Mouse (Mus musculus) stomach, embryonic 16.5 days (tissue): ENCODE data around the gene Alpk1. TPM values are rescaled to one million over a fixed set of nuclear protein-coding genes. Genes with fewer than 3 reads are reported as not detected.

Experiments used
- ATAC-seq: fragments of 200-750 bp; cut with Nextera tagmentation; 2 replicates; pipeline ENCODE4 v1.8.0; 2017; ENCODE audit warnings: moderate number of reproducible peaks, moderate TSS enrichment; ENCODE audit not compliant: insufficient read depth, low FRiP score
- H3K27ac ChIP-seq: fragments of 300-500 bp; sonication (generic); 2 replicates; pipeline ENCODE4 v1.5.1; 2014; ENCODE audit warnings: low read length
- H3K27me3 ChIP-seq: fragments of 300-500 bp; sonication (generic); 2 replicates; pipeline ENCODE4 v1.6.1; 2014; ENCODE audit warnings: low read length, control low read depth, mixed read lengths; ENCODE audit not compliant: control insufficient read depth, insufficient read depth
- H3K36me3 ChIP-seq: fragments of 300-500 bp; sonication (generic); 2 replicates; pipeline ENCODE4 v1.6.1; 2014; ENCODE audit warnings: low read length; ENCODE audit not compliant: control insufficient read depth, insufficient read depth
- H3K4me1 ChIP-seq: fragments of 300-500 bp; sonication (generic); 2 replicates; pipeline ENCODE4 v1.6.1; 2014; ENCODE audit warnings: low read length, control low read depth, mixed read lengths; ENCODE audit not compliant: control insufficient read depth, insufficient read depth
- H3K4me2 ChIP-seq: fragments of 300-500 bp; sonication (generic); 2 replicates; pipeline ENCODE4 v1.6.1; 2014; ENCODE audit warnings: low read depth, low read length, mixed read lengths
- H3K4me3 ChIP-seq: fragments of 300-500 bp; sonication (generic); replicated peaks from 2 replicates; pipeline ENCODE4 v1.5.1; 2014; ENCODE audit warnings: mild to moderate bottlenecking, low read length
- H3K9ac ChIP-seq: fragments of 300-500 bp; sonication (generic); 2 replicates; pipeline ENCODE4 v1.6.1; 2014; ENCODE audit warnings: low read length
- H3K9me3 ChIP-seq: fragments of 300-500 bp; sonication (generic); replicated peaks from 2 replicates; pipeline ENCODE4 v1.6.1; 2016; ENCODE audit warnings: low read length, control low read depth; ENCODE audit not compliant: control insufficient read depth
- WGBS: fragments of 180-500 bp; shearing (Covaris S2); extraction: QIAGEN DNeasy Blood & Tissue Kit; methylation state at CpG from one replicate; pipeline ENCODE4 v1.1.7; 2014; 5-methylcytosine and 5-hydroxymethylcytosine counted together
- polyA plus RNA-seq: library from polyadenylated mRNA; unstranded; fragments of >200 nt; fragmentation: Nextera tagmentation; extraction: Ambion mirVana; gene quantifications from 2 replicates; pipeline ENCODE4 v1.2.1, GENCODE M21; 2015

Alpk1 gene
- polyA plus RNA-seq, 1 experiment from 2014 or later: 4.3 TPM

DNA sequence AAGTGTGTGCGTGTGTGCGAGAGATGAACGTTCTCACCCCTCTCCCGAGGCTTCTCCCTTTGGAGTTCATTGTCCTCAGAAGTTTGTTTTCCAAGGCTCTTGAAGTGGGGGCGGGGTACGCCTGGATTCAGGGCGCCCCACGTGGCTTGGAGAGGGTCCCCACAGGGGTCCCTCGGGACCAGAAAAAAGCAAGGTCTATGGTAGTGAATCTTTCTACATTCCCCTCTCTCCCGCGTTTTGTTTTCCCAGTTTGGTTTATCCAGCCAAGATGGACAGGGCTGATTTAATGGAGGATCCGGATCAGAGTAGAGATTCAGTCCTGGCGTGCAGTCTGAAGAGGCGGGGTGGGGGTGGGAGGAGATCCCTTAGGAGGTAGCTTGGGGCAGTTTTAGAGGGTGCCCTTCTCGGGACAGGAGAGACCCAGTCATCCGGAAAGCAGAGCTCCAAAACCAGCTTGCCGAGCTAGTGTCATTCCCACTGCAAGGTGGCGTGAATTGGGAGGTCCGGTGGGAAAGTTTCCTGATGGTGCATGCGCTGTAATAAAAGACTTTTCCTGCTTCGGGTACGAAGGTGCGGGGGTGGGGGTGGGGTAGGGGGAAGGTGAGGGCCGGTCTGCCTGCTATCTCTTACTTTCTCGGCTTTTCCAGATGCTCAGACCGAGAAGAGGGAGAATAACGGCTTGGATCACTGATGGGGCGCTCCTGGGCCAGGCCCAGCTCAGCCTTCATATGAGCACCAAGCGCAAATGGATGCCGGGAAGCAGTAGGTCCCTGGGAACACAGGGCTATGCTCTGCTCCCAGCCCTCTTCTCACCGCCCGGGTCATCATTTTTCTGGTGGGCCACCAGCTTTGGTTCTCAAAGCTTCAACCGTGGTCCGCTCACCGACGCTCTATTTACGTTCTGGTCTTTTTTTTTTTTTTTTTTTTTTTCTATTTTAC, 139.3 kb downstream of the Alpk1 start:
- 4% methylated on average over 37 of the region's 37 CpGs for WGBS
- no peak overlapping the region for H3K4me3 ChIP-seq

GRCm38 (mm10) chr3:127639875-127640761, 140.2 kb downstream of the Alpk1 start:
- Histone ChIP-seq H3K36me3 (no peaks in the 10 kb centered on the region), H3K27ac (no peak overlapping the region), H3K4me1 (no peaks in the 10 kb centered on the region), H3K9ac (no peak overlapping the region), H3K9me3 (no peaks in the 10 kb centered on the region), H3K4me3 (no peak overlapping the region), H3K4me2 (no peak overlapping the region), H3K27me3 (peaks cover 79% of the 10 kb centered on the region)
- 2% methylated on average over 36 of the region's 36 CpGs for WGBS
- ATAC-seq: no peak

More for the DNA sequence above, 139.3 kb downstream of the Alpk1 start:
- Histone ChIP-seq H3K9ac (no peak overlapping the region), H3K4me2 (no peak overlapping the region), H3K27me3 (peaks cover 76% of the 10 kb centered on the region), H3K27ac (no peak overlapping the region), H3K9me3 (no peaks in the 10 kb centered on the region), H3K36me3 (no peaks in the 10 kb centered on the region), H3K4me1 (no peaks in the 10 kb centered on the region)
- no peak for ATAC-seq

- Histone ChIP-seq H3K4me1 (peaks cover 26% of the 10 kb centered on the region), H3K27ac (no peak overlapping the region), H3K4me2 (no peak overlapping the region), H3K36me3 (no peaks in the 10 kb centered on the region), H3K9me3 (no peaks in the 10 kb centered on the region), H3K4me3 (no peak overlapping the region), H3K9ac (no peak overlapping the region), H3K27me3 (peaks cover 90% of the 10 kb centered on the region)
- no peak for ATAC-seq
- 10% methylated on average over 3 of the region's 3 CpGs for WGBS
Measured at GRCm38 (mm10) chr3:127634984-127635349, 145.4 kb downstream of the Alpk1 start.

DNA sequence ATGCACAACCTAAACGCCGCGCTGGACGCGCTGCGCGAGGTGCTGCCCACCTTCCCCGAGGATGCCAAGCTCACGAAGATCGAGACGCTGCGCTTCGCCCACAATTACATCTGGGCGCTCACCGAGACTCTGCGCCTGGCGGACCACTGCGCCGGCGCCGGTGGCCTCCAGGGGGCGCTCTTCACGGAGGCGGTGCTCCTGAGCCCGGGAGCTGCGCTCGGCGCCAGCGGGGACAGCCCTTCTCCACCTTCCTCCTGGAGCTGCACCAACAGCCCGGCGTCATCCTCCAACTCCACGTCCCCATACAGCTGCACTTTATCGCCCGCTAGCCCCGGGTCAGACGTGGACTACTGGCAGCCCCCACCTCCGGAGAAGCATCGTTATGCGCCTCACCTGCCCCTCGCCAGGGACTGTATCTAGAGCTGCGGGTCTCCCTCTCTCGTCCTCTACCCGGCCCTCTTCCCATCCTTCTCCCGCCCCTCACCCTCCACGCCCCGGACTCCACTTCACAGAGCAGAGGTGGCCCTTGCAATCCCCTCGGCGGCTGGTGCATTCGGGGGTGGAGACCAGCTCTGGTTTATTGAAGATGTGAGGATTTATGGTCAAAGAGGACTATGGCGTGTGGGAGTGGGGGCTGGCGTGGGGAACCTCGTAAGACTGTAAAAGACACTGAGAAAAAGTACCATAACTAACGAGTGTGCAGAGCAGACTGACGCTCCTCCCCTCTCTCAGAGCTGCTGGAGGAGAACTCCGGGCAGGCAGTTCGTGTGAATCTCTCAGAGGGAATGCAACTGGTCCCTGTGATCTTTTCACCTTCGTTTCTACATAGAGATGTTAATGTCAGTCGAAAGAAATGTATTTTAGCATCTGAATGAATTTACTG, 146.0 kb downstream of the Alpk1 start:
- H3K27ac ChIP-seq: no peak overlapping the region
- H3K9ac ChIP-seq: no peak overlapping the region
- ATAC-seq: peak; percentile 89
- peaks cover 26% of the 10 kb centered on the region for H3K4me1 ChIP-seq
- peaks cover 89% of the 10 kb centered on the region for H3K27me3 ChIP-seq
- no peaks in the 10 kb centered on the region for H3K9me3 ChIP-seq
- H3K4me3 ChIP-seq: peak overlapping the region; percentile 43
- H3K4me2 ChIP-seq: peak overlapping the region; percentile 60
- under 1% methylated on average over 58 of the region's 58 CpGs for WGBS
- no peaks in the 10 kb centered on the region for H3K36me3 ChIP-seq

GRCm38 (mm10) chr3:127633080-127634032, 147.0 kb downstream of the Alpk1 start, which contains the start of gene Neurog2:
Neurog2 (plus strand) TSS chr3:127633135.
- H3K9me3 ChIP-seq: no peaks in the 10 kb centered on the region
- H3K4me1 ChIP-seq: peaks cover 26% of the 10 kb centered on the region
- peak within 1 kb of the TSS; percentile 43 for H3K4me3 ChIP-seq
- under 1% methylated on average over 92 of the region's 92 CpGs for WGBS
- no peak within 1 kb of the TSS for H3K27ac ChIP-seq
- no peaks in the 10 kb centered on the region for H3K36me3 ChIP-seq
- H3K9ac ChIP-seq: no peak within 1 kb of the TSS
- no peak; the same call in 1 of the 2 replicates for ATAC-seq
- peaks cover 79% of the 10 kb centered on the region for H3K27me3 ChIP-seq
- peak within 1 kb of the TSS; percentile 60 for H3K4me2 ChIP-seq

GRCm38 (mm10) chr3:127632531-127632930, 147.8 kb downstream of the Alpk1 start:
- Histone ChIP-seq H3K4me2 (peak overlapping the region; percentile 60), H3K4me1 (peaks cover 26% of the 10 kb centered on the region), H3K9me3 (no peaks in the 10 kb centered on the region), H3K36me3 (no peaks in the 10 kb centered on the region), H3K4me3 (peak overlapping the region; percentile 43), H3K9ac (no peak overlapping the region), H3K27ac (no peak overlapping the region), H3K27me3 (peaks cover 77% of the 10 kb centered on the region)
- under 1% methylated on average over 29 of the region's 32 CpGs for WGBS
- ATAC-seq: no peak

- H3K4me1 ChIP-seq: peaks cover 26% of the 10 kb centered on the region
- WGBS: 2% methylated on average over 10 of the region's 10 CpGs
- H3K9ac ChIP-seq: no peak overlapping the region
- no peak overlapping the region for H3K4me2 ChIP-seq
- H3K36me3 ChIP-seq: no peaks in the 10 kb centered on the region
- H3K4me3 ChIP-seq: no peak overlapping the region
- ATAC-seq: no peak
- H3K9me3 ChIP-seq: no peaks in the 10 kb centered on the region
- no peak overlapping the region for H3K27ac ChIP-seq
- H3K27me3 ChIP-seq: peaks cover 77% of the 10 kb centered on the region
Measured at GRCm38 (mm10) chr3:127631582-127631981, 148.7 kb downstream of the Alpk1 start.
